Mouse (Mus musculus) heart, embryonic 12.5 days (tissue): Measurements from ENCODE around the gene Pygm. TPM values are rescaled to one million over a fixed set of nuclear protein-coding genes. Genes with fewer than 3 reads are reported as not detected.

Experiments used
- microRNA-seq: library from miRNA; unstranded; fragments of <30 nt; microRNA quantifications from one replicate; pipeline ENCODE4, GENCODE M21; 2017
- polyA plus RNA-seq: library from polyadenylated mRNA; unstranded; fragments of >200 nt; fragmentation: Nextera tagmentation; extraction: Ambion mirVana; gene quantifications from 2 replicates; pipeline ENCODE4 v1.2.1, GENCODE M21; 2016

The Pygm gene
- polyA plus RNA-seq, 1 experiment from 2014 or later: 224 TPM

Small RNAs within 50 kb of the gene (microRNA-seq; reads per million reads assigned to microRNA genes)
- not detected for gene Mir6989

Other genes starting within 250 kb of the Pygm start
- 0.14 TPM in 1 of 2 replicates, not detected in the other for gene Batf2, start 243.4 kb upstream of the Pygm start, polyA plus RNA-seq
- 71.5 and 73.9 TPM in 2 replicates for gene Arl2, start 242.9 kb upstream of the Pygm start, polyA plus RNA-seq
- gene Majin, start 200.0 kb upstream of the Pygm start, polyA plus RNA-seq: not detected in 2 replicates
- gene Gpha2, start 158.0 kb upstream of the Pygm start, polyA plus RNA-seq: 0.57 TPM in 1 of 2 replicates, not detected in the other
- 29.8 and 31.0 TPM in 2 replicates for gene Ppp2r5b, start 148.5 kb upstream of the Pygm start, polyA plus RNA-seq
- gene Atg2a, start 142.7 kb upstream of the Pygm start, polyA plus RNA-seq: 10.9 and 13.0 TPM in 2 replicates
- gene Ehd1, start 107.7 kb upstream of the Pygm start, polyA plus RNA-seq: 87.0 and 88.7 TPM in 2 replicates
- gene Cdc42bpg, start 77.9 kb upstream of the Pygm start, polyA plus RNA-seq: 0.34 and 0.44 TPM in 2 replicates
- 48.7 and 52.1 TPM in 2 replicates for gene Men1, start 49.4 kb upstream of the Pygm start, polyA plus RNA-seq
- gene Map4k2, start 43.3 kb upstream of the Pygm start, polyA plus RNA-seq: 14.1 and 15.7 TPM in 2 replicates
- 127 and 130 TPM in 2 replicates for gene Sf1, start 20.7 kb upstream of the Pygm start, polyA plus RNA-seq
- 43.8 and 45.8 TPM in 2 replicates for gene Rasgrp2, start 14.9 kb downstream of the Pygm start, polyA plus RNA-seq
- gene Nrxn2, start 34.3 kb downstream of the Pygm start, polyA plus RNA-seq: 0.26 and 0.52 TPM in 2 replicates
- gene Slc22a12, start 158.6 kb downstream of the Pygm start, polyA plus RNA-seq: not detected in 2 replicates